Mouse (Mus musculus) urinary bladder, postnatal 0 days (tissue): ENCODE measurements around the gene Fstl5. TPM values are rescaled to one million over a fixed set of nuclear protein-coding genes. Genes with fewer than 3 reads are reported as not detected.

Source experiments
- polyA plus RNA-seq: library from polyadenylated mRNA; unstranded; fragments of >200 nt; fragmentation: Nextera tagmentation; extraction: Ambion mirVana; gene quantifications from 2 replicates; pipeline ENCODE4 v1.2.1, GENCODE M21; 2015

The Fstl5 gene
- 0.02 TPM in 1 of 2 replicates, not detected in the other for polyA plus RNA-seq

DNA sequence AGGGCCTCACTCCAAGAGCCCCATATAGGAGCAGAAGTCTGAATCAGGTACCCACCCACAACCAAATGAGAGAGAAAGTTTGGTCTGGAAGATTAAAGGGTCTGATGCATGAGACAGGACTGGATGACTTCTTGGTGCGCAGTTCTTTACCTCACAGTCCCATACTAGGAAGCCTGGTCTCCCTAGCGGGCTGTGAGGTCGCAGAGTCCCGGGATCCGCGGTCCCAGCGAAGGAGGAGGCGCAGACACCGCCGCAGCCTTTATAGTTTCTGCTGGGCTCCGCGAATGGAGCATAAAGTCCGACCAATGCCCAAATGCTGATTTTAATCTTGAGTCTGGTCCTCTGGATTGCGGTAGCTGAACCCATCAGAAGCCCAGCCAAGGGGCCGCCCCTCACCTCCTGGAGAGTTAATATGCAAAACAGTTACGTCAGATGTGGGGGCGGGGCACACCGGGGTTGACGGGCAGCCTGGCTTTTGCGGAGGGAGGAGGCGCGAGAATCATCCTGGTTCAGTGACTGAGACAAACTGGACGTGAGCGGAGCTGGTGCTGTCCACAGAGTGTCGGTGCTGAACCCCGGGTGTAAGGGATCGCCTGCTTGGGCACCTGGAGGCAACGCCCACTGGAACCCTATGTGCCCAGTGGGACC, at the start of gene Fstl5:
Fstl5 (plus strand) TSS at position 211 of the 648 bp plus-strand sequence.

Other genes with a start within 250 kb of the Fstl5 start
- gene Golim4, start 117.3 kb upstream of the Fstl5 start, polyA plus RNA-seq, result 39.3 and 46.2 TPM in 2 replicates